Mouse (Mus musculus): ENCODE measurements around the gene Stambpl1.

DNA sequence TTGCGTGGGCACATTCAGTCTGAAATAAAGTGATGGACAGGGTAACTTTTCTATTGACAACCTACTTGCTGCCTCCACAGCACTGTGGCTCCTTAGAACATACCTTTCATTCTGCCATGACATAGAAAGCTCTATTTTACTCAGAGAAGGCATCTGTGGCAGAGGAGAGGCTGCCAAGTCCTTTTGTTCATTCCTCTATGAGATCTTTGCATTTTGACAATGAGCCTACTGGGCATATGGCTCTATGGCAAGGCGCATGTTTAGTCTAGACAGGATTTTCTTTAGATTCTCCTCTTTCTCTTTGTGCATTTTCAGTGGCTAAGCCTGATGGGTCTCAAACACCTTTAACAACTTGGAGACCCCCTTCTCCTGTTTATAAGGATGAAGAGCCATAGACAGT lies 45.7 kb downstream of the Stambpl1 start:
- TF ChIP-seq CTCF (IDR thresholded peaks at IDR 0.05; ENCODE audit: low read depth): no peak
- TF ChIP-seq EP300 (IDR thresholded peaks at IDR 0.05; ENCODE audit: low read depth): no peak
